Mouse (Mus musculus) layer of hippocampus, adult 9-10 months (tissue): Measurements from ENCODE around the gene Fbxw26.
"Not testable (repeated sequence)": the region's sequence is repeated elsewhere in the genome, so short reads cannot be mapped to it uniquely, and the experiment has no call there.

Experiments
- DNase-seq: peaks from one replicate; pipeline ENCODE4 v3.0.0; 2022; ENCODE audit warnings: low spot score

Gene Fbxw26

GRCm38 (mm10) chr9:109745989-109746388 lies at the start of gene Fbxw26:
TSS of gene Fbxw26 (minus strand) at chr9:109746089.
- DNase-seq: not testable (repeated sequence)

GRCm38 (mm10) chr9:109795221-109795620 lies 49.3 kb upstream of the Fbxw26 start:
- no peak for DNase-seq

- not testable (repeated sequence) for DNase-seq
Observed at GRCm38 (mm10) chr9:109790570-109790969, 44.7 kb upstream of the Fbxw26 start, which contains the start of gene Fbxw27. TSS of gene Fbxw27 (minus strand) at chr9:109790670.

- DNase-seq: not testable (repeated sequence)
Observed at GRCm38 (mm10) chr9:109766841-109767240, 21.0 kb upstream of the Fbxw26 start.

- not testable (repeated sequence) for DNase-seq
Observed at GRCm38 (mm10) chr9:109702600-109702999, 43.3 kb downstream of the Fbxw26 start, which contains the start of gene Fbxw18. TSS of gene Fbxw18 (minus strand) at chr9:109702700.

GRCm38 (mm10) chr9:109685299-109685698 lies 60.6 kb downstream of the Fbxw26 start:
- DNase-seq: peak; percentile 12
